Mouse (Mus musculus) lung, postnatal 25 days (tissue): ENCODE results near the gene H2-M11.

ENCODE experiments used
- DNase-seq: peaks from one replicate; pipeline ENCODE4 v3.0.0; 2022; ENCODE audit warnings: low spot score

The H2-M11 gene

GRCm38 (mm10) chr17:36546775-36547174 lies at the start of gene H2-M11:
Gene H2-M11 (plus strand): TSS chr17:36547075.
- no peak for DNase-seq

GRCm38 (mm10) chr17:36500435-36500834 lies 46.4 kb upstream of the H2-M11 start:
- no peak for DNase-seq

GRCm38 (mm10) chr17:36503910-36504309 lies 43.0 kb upstream of the H2-M11 start:
- no peak for DNase-seq
